Mouse (Mus musculus) retina, postnatal 7 days (tissue): Measurements from ENCODE around the gene Nfya.

Experiments used
- DNase-seq: peaks from one replicate; pipeline ENCODE4 v3.0.0-alpha.2; 2012; ENCODE audit warnings: low read depth, low spot score

Nfya gene

GRCm38 (mm10) chr17:48409380-48410298 lies at the start of gene Nfya, which contains the start of gene Oard1:
Gene Nfya (minus strand): TSS chr17:48409906.
Gene Oard1 (plus strand): TSS chr17:48410014.
- DNase-seq = peak; percentile 99

- DNase-seq = no peak
Measured at GRCm38 (mm10) chr17:48457971-48458653, 48.4 kb upstream of the Nfya start.

- no peak for DNase-seq
Measured at GRCm38 (mm10) chr17:48455955-48456354, 46.2 kb upstream of the Nfya start.

GRCm38 (mm10) chr17:48454688-48455087 lies 45.0 kb upstream of the Nfya start, which contains the start of gene Unc5cl:
Gene Unc5cl (plus strand): TSS chr17:48454901.
- no peak for DNase-seq

- no peak for DNase-seq
Measured at GRCm38 (mm10) chr17:48454190-48454589, 44.5 kb upstream of the Nfya start.

- no peak for DNase-seq
Measured at GRCm38 (mm10) chr17:48453489-48453888, 43.8 kb upstream of the Nfya start.

GRCm38 (mm10) chr17:48451753-48452444 lies 42.2 kb upstream of the Nfya start:
- DNase-seq = no peak

GRCm38 (mm10) chr17:48451353-48451675 lies 41.6 kb upstream of the Nfya start, which contains the start of gene Tspo2:
Gene Tspo2 (minus strand): TSS chr17:48451522.
- DNase-seq = no peak

DNA sequence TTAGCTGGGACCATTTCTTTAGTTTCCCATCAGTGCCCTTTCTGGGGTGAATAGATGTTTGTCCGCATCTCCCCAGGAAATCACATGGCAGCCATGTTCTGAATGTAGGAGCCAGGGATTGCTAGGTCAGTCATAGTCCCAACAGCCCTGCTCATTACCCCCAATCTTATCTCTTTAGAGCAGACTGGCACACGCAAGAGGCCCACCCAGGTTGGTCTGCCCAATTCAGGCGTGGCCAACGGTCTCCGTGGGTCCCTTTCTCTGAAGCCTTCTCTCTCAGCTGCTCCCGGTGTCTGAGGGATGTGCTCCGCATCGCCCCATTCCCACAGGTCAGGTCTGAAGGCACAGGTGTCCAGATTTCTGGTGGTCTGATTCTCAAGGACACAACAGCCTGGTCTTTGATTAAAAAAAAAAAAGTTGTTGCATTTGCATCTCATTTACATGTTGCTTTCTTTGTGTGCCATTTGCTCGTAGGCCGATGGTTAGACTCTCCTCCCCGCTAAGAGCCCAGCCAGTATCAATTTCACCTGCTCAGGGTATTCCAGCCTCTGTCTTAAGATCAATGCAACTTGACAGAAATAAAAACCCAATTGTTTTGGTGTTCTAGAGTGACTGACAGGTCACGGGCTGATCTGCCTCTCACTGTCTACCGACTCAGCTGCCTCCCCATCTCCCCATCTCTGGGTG lies 41.1 kb upstream of the Nfya start:
- DNase-seq = no peak

DNA sequence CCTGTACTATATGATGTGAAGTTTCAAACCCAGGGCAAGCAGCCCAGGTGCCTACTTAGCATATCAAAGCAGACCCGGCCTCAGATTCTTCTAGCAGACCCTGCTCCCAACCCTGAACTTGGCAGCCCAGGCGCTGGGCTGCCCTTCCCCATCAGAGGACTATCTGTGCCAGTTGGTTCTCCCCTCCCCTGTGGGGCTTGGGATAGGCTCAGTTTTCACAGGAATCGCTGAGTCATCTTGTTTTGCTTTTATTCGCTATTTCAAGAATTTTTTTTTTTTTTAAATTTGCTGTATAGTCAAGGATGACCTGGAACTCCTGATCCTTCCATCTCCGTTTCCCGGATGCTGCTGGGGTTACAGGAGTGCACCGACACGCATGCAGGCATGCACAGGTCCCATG lies 38.0 kb upstream of the Nfya start:
- DNase-seq = no peak

- no peak for DNase-seq
Measured at GRCm38 (mm10) chr17:48443542-48444145, 33.9 kb upstream of the Nfya start.

DNA sequence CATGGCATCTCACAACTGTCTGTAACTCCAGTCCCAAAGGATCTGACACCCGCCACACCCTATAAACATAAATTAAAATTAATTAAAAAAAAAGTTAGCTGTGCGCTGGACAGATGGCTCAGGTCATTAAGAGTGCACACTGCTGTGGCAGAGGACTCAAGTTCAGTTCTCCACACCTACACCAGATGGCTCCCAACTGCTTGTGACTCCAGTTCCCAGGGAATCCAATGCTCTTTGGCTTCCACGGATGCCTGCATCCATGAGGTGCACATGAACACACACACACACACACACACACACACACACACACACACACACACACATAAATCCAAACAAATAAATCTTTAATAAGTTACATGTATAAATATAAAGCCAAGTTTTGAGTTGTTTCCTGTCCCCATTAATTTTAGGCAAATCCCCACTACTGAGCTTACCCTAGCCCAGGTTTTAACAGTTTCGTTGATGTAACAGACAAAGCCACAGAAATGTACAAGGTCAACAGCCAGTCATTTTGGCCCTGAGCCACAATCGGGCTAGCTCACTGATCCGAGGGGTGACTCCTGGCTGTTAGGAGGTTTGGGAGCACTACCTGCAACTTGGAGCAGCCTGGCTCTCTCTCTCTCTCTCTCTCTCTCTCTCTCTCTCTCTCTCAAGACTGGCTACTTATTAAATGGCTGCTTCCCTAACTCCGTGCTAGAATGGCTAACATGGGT lies 33.2 kb upstream of the Nfya start:
- no peak for DNase-seq

GRCm38 (mm10) chr17:48437421-48437911 lies 27.8 kb upstream of the Nfya start:
- DNase-seq = no peak

GRCm38 (mm10) chr17:48436487-48436886 lies 26.8 kb upstream of the Nfya start:
- no peak for DNase-seq

GRCm38 (mm10) chr17:48434479-48434878 lies 24.8 kb upstream of the Nfya start:
- no peak for DNase-seq

DNA sequence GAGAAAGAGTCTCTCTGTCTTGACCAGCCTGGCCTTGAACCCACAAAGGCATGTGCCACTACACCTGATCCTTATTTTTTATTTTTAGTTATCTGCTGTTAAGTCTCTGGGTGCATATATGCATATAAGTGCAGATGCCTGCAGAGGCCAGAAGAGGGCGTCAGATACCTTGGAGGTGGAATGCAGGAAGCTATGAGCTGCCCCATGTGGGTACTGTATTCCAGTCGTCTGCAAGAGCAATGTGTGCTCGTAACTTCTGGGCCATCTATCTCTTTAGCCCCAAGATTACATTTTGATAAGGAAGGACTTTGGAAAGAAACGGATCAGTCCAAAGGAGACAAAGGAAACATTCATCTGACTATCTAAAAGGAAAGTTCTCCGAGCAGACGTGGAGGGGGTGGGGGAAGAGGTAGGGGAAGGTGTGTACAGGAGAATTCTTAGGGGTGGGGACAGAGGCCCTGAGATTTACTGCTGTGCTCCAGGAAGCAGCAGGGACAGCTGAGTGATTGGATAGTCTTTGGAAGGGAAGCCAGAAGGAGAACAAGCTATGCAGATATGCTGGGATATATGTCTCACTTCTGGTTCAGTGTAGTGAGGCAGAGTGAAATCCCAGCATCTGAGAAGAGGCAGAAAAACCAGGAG lies 24.1 kb upstream of the Nfya start:
- DNase-seq = no peak

DNA sequence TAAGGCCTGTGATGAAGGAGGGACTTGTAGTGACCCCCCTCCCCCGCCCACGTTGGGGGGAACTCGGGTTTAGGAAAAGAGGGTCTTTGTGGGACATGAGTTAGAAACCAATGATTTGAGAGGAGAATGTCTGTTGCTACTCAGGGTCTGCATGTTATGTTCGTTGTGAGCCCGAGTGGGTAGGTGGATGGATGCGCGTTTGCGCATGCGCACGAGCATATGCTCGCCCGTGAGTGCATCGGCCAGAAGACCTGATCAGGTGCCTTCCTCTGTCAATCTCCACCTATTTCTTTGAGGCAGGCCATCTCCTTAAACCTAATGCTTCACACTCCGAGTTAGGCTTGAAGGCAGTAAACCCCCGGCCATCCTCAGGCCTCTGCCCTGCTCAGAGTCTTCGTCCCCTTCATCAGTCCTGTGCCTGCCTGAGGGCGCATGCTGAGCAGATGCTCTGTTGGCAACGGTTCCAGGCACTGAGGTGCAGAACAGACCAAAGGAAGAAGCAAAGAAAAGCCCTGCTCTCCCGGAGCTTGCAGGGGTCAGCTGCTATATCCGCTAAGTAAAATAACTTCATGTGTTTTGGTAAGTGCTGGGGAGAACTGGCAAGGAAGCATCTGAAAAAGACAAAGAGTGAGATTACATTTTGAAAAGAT lies 23.4 kb upstream of the Nfya start:
- no peak for DNase-seq

- DNase-seq = peak; percentile 31
Measured at GRCm38 (mm10) chr17:48432158-48432980, 22.7 kb upstream of the Nfya start, which contains the start of gene Apobec2. Gene Apobec2 (minus strand): TSS chr17:48432930.
